Mouse (Mus musculus): ENCODE measurements around the gene Paxbp1.
"Not testable (repeated sequence)": the region's sequence is repeated elsewhere in the genome, so short reads cannot be mapped to it uniquely, and the experiment has no call there.

- TF ChIP-seq CTCF (IDR thresholded peaks at IDR 0.05; ENCODE audit: borderline replicate concordance, insufficient read depth, low read depth, low read length); POLR2A (IDR thresholded peaks at IDR 0.05; ENCODE audit: borderline replicate concordance, insufficient read depth, low read length): not testable (repeated sequence)
These were observed 31.1 kb upstream of the Paxbp1 start for GRCm38 (mm10) chr16:91075423-91075822.

Data from cerebellum, adult 2 months (tissue).